Mouse (Mus musculus) testis, postnatal 14 days (tissue): Measurements from ENCODE around the gene Gm26920.
A peak's percentile ranks its signal among the peaks of the same experiment; 100 is the strongest.

ENCODE experiments used
- DNase-seq: peaks from one replicate; pipeline ENCODE4 v3.0.0; 2021; ENCODE audit warnings: low spot score

Gm26920 gene

DNA sequence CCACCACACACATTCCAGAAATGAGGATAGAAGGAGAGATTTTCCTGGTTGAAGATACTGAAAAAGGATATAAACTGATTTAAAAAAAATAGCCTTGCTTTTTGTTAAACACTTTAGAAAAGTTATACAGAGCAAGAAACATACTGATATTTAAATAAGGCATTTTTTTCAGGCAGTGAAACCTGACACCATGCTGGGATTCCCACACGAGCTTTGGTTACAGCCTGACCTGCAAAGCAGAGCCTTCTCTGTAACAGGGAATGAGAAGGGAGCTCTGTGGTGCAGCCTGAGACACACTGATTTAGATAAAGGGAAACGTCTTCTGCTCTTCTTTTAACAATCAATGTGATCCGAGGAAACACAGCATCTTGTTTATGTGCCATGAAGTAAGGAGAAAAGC, 36.6 kb downstream of the Gm26920 start:
- DNase-seq = no peak

DNA sequence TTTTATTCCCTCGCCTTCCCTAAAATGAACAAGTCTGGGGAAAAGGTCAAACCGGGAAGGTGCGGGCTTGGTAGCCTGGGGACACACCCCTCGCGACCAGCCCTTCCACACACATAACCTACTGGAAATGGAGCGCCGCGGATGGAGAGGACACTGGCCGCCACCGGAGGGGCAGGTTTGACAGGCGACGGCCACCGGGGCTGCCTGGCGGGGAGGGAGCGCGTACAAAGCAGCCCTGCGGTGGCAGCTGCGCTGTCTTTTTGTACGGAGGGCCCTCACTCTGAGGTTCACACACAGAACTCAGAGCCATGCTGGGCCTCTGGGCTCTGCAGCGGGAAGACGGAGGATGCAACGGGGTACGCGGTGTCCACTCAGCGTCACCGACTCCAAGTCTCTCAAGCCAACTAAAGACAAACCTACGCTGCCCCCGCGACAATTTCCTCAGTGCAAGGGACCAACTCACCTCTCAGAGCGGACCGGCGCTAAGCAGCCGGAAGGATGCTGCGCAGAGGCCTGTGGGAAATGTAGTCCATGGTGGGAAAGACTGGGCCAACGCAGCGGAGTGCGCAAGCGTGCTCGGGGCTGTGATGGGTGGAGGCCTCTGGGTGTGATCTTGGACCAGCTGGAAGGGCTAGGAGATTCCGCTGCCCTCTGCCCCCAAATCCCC, 39.2 kb downstream of the Gm26920 start, which contains the start of gene Zfp14:
Gene Zfp14, minus strand, starts transcription at position 499 of the 667 bp plus-strand sequence.
- DNase-seq = peak; percentile 89

DNA sequence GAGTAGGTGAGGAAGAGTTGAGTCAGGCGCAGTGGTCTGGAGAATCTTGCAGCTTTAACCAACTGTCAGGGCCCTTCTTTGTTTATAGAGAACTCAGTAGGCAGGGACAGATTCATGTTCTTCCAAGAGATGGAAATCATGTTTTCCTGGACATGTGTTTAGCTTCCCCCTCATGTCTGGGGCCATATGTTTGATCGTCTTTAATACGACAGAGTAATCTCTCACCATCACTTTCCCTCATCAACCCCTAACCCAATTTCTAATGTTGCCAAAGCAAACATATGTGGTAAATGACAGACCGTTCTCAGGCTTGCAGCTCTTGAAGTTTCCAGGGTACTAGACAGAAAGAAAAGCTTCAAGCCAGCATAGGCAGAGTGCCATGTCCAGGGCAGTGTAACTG, 42.1 kb downstream of the Gm26920 start:
- no peak for DNase-seq

DNA sequence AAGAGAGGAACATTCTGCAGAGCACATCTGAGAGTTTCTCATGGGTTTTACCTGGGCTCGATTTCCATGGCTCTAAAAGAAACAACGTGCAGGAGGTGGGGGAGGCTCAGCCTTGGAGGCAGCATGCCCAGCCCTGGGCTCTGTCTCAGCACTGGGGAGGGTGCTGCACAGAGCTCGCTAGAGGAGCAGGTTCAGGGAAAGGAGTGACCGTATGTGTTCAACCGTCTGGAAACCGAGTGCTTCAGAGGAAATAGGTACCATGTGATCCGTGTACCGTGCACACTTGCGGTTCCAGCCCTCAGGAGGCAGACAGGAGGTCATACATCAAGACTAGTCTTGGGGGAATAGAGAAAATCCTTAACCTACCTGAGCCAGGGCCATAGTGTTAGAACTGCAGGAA, 45.9 kb downstream of the Gm26920 start:
- no peak for DNase-seq

DNA sequence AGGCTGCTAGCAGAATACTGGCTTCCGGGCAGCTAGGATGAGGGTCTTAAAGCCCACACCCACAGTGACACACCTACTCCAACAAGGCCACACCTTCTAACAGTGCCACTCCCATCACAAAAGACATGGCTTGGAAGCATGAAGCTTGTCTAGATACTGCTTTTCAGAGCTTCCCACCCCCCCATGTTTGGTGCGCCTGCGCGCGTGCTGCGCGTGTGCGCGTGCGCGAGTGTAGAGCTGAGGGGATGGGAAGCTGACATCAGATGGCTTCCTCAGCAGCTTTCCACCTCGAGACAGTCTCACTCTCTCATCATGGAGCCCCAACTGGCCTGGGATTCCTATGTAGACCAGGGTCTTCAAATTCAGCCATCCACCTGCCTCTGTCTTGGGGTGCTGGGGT, 55.9 kb downstream of the Gm26920 start:
- DNase-seq = no peak

DNA sequence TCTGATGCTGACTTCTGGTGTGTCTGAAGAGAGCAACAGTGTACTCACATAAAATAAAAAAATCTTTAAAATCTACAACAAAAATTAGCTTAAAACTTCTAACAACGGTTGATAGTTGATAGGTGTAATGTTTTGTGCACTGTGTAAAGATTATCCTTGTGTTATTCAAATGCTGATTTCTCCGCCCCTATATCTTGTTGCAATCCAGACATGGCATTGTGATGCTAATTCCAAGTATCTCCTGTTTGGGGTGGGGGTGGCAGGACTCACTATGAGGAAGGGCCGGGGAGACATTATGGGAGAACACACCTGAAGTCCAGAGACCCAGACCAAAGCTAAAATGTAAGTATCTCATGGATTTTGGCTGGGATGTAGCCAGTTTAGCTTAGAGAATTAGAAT, 58.8 kb downstream of the Gm26920 start:
- no peak for DNase-seq

DNA sequence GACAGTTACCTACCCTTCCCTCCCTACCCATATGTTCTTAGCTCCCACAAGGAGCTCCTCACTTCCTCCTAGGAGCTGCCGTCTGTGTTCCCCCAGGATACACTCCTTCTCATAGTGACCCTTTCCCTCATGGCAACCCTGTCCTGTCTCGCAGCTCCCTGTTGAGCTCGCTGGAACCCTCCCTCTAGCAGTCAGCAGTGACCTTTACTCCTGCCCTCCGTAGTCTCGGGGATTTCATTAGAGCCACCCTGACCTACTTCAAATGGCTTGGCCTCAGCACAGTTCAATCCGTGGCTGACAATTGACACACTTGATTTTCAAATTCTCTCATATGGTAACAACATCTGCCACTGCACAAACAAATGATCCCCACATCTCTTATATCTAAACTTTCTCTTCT, 59.5 kb downstream of the Gm26920 start:
- no peak for DNase-seq

DNA sequence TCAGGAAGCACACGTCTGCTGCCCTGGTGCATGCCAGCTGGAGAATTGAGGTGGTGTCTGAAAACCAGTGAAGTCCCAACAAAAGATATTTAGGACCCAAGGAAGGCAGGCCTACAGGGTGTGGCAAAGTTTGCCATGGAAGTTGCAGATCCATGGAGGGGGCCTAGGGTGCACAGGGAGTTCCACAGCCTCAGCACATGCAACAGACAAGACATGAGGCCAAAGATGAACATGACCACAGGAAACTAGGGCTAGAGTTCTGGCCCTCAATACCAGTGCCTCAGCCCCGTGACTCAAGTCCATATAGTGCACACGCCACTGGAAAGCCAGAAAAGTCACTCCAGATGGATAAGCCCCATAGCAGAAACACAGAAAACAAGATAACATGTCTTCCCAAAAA, 61.6 kb downstream of the Gm26920 start:
- no peak for DNase-seq

DNA sequence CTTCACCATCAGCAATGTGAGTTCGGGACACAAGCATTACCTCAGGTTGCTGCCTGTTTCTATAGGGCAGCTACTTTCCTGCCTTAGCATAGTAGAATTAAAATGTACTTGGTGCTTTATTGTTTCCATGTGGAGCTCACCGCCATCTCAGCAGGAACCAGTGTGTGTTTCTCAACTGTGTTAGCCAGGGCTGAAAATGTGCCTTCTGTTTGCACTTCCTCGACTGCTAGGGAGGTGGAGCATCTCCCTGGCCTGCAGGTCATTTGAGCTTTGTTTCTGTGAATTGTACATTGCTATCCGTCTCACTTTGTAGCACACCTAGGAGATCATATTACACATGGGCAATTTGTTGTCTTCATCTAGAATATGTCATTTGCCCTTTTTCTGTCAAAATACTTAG, 62.9 kb downstream of the Gm26920 start:
- DNase-seq = no peak

DNA sequence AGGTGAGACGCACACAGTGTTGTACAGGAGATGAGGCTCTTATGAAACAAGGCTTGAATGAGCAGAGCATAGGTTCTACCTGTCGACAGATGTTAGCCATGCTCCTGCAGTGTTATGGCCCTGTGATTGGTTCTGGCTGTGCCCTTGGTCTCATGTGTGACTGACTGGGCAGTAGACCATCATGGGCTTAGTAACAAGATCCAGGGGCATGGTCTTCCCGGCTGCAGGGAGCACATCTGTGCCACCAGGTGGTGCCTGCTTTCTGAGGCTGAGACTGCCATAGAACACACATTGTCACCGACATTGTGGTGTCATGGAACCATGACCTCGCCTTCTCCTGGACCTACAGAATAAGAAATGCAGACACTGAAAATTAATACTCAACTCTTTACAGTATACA, 64.9 kb downstream of the Gm26920 start:
- no peak for DNase-seq

DNA sequence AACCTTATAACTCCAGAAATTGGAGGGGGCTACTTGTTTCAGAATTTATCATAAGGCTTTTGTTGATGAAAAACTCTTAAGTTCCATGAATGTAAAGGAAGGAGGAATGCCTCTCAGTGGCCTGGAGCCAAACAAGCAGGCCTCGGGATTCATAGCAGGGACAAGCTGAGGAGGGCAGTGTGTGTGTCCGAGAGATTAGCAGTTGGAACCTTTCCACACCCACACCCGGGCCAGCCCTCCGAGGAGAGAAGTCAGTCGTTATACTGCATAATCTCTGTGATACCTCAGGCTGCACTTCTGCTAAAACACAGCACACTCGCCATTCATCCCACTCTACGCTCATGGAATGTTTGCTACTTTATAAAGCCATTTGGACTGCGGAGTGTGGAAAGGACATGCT, 66.4 kb downstream of the Gm26920 start:
- DNase-seq = no peak

DNA sequence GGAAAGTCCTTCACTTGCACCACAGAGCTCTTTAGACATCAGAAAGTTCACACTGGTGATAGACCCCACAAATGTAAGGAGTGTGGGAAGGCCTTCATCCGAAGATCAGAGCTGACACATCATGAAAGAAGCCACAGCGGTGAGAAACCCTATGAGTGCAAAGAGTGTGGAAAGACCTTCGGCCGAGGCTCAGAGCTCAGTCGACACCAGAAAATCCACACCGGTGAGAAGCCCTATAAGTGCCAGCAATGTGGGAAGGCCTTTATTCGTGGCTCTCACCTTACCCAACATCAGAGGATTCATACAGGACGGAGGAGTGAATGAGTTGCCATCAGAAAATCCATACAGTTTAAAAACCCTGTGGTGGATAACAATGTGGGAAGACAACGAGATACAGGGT, 66.9 kb downstream of the Gm26920 start:
- DNase-seq = no peak

DNA sequence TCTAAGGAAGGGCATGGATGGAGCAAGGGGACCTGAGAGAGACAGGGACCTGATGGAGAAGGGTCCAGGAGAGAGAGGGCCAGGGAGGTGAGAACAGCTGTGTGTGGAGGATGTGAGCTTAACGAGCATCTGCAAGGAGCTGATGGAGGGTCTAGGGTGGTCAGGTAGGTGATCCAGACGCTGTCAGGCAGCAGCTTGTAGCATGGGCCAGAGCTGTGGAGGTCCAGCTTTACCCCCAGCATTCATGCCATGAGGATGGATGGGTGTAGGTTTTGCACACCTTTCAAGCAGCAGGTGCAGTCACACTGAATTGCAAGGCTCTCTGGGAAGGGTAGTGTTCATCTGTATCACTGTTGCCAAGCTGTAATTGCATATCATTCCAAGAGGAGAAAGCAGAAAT, 70.7 kb downstream of the Gm26920 start:
- DNase-seq = no peak

DNA sequence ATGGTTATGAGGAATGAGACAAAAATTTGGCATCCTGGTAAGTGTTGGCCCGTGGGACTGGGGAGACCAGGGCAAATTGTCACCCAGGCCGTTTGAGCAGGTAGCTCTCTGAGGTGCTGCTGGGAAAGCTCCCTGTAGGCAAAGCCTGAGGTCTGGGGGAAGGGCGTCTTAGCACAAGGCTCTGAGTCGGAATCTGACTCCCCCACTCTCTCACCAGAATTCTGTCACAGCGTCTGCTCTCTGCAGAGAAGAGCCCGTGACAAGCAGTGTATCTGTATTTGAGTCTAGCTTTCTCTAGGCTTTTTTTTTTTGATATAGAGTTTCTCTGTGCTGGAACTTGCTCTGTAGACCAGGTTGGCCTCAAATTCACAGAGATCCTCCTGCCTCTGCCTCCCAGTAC, 73.0 kb downstream of the Gm26920 start:
- no peak for DNase-seq

DNA sequence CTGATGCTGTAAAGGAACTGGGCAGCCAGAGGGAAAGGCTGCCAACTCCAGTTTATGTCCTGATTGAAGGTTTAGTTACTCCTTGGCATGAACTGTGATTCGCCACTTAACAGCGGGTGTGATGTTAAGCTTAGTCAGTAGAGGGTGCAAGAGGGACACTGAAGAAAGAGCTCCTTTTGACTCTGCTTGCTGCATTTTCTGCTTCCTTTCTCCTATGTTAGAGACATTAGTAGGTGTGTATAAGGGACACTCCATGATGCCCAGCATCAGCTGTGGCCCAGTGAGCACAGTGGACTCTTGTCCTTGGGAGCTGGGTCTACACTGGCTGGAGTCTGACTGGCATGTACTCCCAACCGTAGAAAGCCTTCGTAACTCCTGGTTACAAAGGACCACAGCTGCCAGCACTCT, 77.2 kb downstream of the Gm26920 start:
- no peak for DNase-seq

DNA sequence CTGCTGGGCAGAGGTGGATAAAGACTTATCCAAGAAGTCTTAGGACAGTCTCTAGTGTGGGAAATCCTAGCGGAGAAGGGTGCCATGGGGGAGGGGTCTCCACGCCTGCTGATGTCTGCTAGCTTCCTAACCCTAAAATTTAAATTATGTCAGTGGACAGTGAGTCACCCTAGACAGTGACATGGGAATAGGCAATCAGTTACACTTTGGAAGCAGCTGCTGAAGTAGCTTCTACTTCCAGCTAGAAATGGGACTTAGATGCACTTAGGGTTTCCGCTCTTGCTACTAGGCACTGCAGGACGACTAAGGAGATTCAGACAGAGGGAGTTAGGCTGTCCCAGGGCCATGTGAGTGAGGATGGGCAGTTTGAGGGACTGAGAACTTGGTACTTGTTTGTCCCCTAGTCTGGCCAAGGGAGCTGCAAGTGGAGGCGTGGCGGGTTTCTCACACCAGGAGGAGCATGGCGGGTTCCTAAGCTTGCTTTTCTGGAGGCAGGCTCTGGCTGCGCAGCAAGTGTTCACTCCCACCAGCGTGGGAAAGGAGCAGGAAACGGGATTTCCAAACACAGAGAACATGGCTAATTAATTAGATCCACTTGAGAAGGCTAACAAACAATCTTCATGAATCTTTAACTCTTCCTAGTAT, 79.5 kb downstream of the Gm26920 start:
- DNase-seq = no peak

DNA sequence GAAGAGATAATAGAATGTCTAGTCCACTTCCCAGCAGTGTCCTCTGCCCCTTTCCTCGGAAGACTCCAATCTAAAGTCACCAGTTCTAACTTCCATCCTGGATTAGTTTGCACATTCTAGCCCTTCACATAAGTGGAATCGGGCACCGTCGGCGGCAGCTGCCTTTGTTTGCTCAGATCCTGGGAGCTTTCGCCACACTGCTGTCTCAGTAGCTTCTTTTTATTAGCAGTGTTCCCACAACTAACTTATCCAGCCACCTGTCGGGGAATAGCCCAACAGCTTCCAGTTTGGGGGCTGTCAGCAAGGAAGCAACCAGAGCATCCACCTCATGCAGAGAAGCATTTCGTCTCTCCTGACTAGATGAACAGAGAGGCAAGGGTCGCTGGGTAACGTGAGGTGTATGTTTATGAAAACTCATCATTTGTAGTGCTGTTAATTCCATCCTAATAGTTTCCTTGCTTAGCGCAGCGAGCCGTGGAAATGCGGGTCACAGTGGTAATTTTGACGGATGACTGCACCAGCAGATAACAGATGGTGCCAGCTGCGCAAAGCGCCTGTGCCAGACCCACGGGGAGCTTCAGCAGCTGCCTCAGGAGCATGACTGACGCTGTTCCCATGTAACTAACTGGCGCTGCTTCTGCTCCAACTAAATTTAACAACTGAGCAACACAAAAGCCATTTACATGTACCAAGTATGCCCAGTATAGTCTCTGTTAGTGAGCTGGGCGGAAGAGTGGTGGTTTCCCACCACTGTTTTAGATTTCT, 80.7 kb downstream of the Gm26920 start:
- no peak for DNase-seq

DNA sequence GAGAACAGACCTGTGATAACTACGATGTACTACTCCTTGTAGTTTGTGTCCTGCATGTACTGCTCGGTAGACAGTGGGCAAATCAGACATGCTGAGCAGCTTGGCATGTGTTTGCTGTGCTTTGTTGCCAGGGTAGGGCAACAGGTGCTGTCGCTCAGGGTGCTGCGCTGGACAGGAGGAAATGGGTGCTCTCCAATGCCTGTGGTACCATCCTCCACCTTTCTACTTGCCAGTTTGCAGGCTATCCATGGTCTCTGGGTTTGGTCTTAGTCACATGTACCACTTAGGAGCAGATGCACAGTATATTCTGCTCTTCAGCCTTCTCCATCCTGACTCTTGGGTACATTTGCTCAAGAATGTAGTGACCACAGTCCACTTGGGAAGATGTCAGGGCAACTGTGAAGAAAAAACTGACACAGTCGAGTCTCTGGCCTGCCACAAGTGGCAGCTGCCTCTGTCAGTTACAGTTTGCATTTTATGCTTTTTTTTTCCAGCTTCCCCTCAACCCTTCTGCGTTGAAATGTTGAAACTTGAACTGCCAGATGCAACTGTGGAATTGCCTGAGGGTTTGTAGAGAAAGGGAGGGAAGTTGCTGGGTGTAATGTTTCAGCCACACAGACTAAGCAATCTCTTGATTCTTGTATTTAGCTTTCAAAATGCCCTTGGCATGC, 82.1 kb downstream of the Gm26920 start:
- DNase-seq = no peak

DNA sequence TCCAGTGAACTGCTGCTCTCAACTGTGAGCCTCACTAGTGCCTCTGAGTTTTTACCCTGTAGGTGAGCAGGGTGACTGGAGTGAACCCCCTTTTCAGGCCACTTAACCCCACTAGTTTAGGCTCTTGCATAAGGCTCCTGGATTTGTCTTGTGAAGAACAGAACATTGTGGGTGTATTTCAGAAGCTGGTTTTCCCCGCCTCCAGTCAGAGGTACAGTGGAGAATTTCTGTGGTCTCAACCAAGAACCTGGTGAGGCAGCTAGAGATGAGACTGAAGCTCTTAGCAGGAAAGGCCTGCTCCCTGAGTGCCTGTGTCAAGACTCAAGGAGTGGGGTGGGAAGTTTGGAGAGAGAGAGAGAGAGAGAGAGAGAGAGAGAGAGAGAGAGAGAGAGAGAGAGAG, 82.6 kb downstream of the Gm26920 start:
- DNase-seq = no peak
